Mouse (Mus musculus): ENCODE measurements at regions not wholly inside any gene's neighbourhood (a gene's known extent, or its start where the extent isn't known, plus 50 kb on each side); places are given as distances from the start of the nearest gene placed in this dataset.
"Not testable (repeated sequence)": the region's sequence is repeated elsewhere in the genome, so short reads cannot be mapped to it uniquely, and the experiment has no call there.

DNA sequence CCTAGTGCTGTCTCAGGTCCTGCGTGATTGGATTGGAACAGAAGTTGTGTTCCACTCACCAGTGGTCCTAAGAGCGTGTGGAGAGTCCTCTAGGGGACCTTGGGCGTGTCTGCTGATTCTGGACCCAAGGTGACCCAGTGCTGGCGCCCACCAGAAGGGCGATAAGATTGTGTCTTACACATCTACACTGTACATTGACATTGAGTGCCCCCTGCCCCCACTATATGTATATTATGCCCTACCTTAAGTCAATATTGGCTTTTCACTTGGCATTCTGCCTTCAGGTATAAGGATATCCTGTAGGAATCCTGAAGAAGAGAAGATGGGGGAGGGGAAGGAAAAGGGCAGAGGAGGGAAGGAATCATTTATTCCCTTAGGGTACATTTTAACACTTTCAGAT is 260.2 kb upstream of the Rgs17 start:
- ATAC-seq (ENCODE audit: low FRiP score, low TSS enrichment) (peak; percentile 83), DNase-seq (ENCODE audit: low spot score) (no peak)
- Histone ChIP-seq H3K4me2 (replicated peaks; ENCODE audit: low read depth) (no peak overlapping the region), H3K9ac (ENCODE audit: low read length) (no peak overlapping the region), H3K9me3 (ENCODE audit: control insufficient read depth, low read length) (no peaks in the 10 kb centered on the region), H3K4me3 (ENCODE audit: low read depth, low read length) (no peak overlapping the region), H3K4me1 (replicated peaks; ENCODE audit: control insufficient read depth, insufficient read depth) (no peaks in the 10 kb centered on the region), H3K27me3 (ENCODE audit: control insufficient read depth, insufficient read depth, low read length) (no peaks in the 10 kb centered on the region), H3K36me3 (ENCODE audit: control insufficient read depth, insufficient read depth, low read length) (no peaks in the 10 kb centered on the region), H3K27ac (replicated peaks) (no peak overlapping the region)
- WGBS, result 81% methylated on average over 5 of the region's 5 CpGs
- TF ChIP-seq CTCF (IDR thresholded peaks at IDR 0.05; ENCODE audit: low read depth) (no peak), EP300 (optimal IDR thresholded peaks at IDR 0.05) (no peak)

DNA sequence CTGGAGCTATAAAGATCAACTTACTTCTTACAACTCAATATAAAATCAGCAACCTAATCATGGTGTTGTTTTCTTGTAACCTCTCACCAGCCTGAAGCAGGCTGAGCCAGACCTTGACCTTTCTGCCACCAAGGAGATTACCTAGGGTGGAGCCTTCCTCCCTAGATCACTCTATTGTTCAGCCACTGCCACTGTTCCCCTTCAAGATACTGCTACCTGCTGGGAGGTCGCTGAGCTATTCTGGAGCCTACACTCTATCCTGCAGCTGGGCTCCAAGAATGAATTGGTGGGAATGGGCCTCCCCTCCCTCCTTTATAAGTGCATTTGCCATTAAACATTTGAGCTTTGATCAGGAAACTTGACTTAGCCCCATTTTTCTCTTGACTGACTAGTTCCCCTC is 242.1 kb upstream of the Rgs17 start:
- H3K36me3 ChIP-seq (ENCODE audit: control insufficient read depth, insufficient read depth, low read length); H3K9ac ChIP-seq (ENCODE audit: low read length); H3K4me1 ChIP-seq (replicated peaks; ENCODE audit: control insufficient read depth, insufficient read depth); H3K27ac ChIP-seq (replicated peaks); H3K4me2 ChIP-seq (replicated peaks; ENCODE audit: low read depth); ATAC-seq (ENCODE audit: low FRiP score, low TSS enrichment); H3K27me3 ChIP-seq (ENCODE audit: control insufficient read depth, insufficient read depth, low read length); H3K4me3 ChIP-seq (ENCODE audit: low read depth, low read length); DNase-seq (ENCODE audit: low spot score); H3K9me3 ChIP-seq (ENCODE audit: control insufficient read depth, low read length): not testable (repeated sequence)
- WGBS, result 5% methylated on average over 1 of the region's 1 CpGs

DNA sequence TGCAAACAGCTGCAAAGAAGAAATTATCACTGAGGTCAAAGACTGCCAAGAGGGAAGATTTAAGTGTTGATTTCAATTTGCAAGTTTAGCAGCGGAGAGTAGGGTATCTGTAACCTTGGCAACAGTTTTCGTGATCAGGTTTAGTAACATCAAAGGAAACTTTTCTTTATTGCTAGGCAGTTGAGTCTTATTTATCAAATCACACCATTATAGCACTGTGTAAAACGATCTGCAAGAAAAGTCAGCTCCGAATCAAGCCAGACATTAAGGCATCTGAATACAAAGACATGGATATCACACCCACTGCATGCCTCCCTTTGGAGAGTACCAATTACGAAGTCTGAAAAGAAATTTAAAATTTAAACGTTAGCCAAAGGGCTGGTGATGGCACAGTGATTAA is 234.7 kb upstream of the Rgs17 start:
- WGBS, result 61% methylated on average over 6 of the region's 6 CpGs
- H3K4me1 ChIP-seq (replicated peaks; ENCODE audit: control insufficient read depth, insufficient read depth), result no peaks in the 10 kb centered on the region
- no peaks in the 10 kb centered on the region for H3K36me3 ChIP-seq (ENCODE audit: control insufficient read depth, insufficient read depth, low read length)
- H3K4me2 ChIP-seq (replicated peaks; ENCODE audit: low read depth), result no peak overlapping the region
- no peaks in the 10 kb centered on the region for H3K9me3 ChIP-seq (ENCODE audit: control insufficient read depth, low read length)
- TF ChIP-seq EP300 (optimal IDR thresholded peaks at IDR 0.05) (no peak), CTCF (IDR thresholded peaks at IDR 0.05; ENCODE audit: low read depth) (no peak)
- ATAC-seq (ENCODE audit: low FRiP score, low TSS enrichment) (no peak), DNase-seq (ENCODE audit: low spot score) (no peak)
- no peak overlapping the region for H3K9ac ChIP-seq (ENCODE audit: low read length)
- no peaks in the 10 kb centered on the region for H3K27me3 ChIP-seq (ENCODE audit: control insufficient read depth, insufficient read depth, low read length)
- no peak overlapping the region for H3K27ac ChIP-seq (replicated peaks)
- no peak overlapping the region for H3K4me3 ChIP-seq (ENCODE audit: low read depth, low read length)

DNA sequence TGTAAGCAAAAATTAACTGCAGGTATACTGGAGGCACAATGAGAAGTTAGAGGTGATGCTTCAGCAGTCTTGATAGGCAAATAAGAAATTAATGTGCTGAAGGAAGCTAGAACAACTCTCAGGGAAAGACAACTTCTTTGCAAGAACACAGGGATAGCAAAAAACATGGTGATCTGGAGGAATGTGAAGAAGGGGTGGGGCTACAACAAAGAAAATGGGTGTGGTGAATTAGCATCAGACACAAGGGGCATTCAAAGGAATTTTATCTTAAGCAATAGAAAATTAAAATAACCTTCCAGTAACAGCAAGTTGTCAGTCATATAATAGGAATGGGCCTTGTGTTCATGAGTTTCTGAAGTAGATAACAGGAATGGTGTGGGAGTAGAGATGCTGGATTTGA is 211.9 kb upstream of the Rgs17 start:
- no peak overlapping the region for H3K4me3 ChIP-seq (ENCODE audit: low read depth, low read length)
- no peaks in the 10 kb centered on the region for H3K36me3 ChIP-seq (ENCODE audit: control insufficient read depth, insufficient read depth, low read length)
- no peaks in the 10 kb centered on the region for H3K4me1 ChIP-seq (replicated peaks; ENCODE audit: control insufficient read depth, insufficient read depth)
- H3K27ac ChIP-seq (replicated peaks), result no peak overlapping the region
- H3K9me3 ChIP-seq (ENCODE audit: control insufficient read depth, low read length), result no peaks in the 10 kb centered on the region
- no peak for ATAC-seq (ENCODE audit: low FRiP score, low TSS enrichment)
- no peak for TF ChIP-seq EP300 (optimal IDR thresholded peaks at IDR 0.05)
- TF ChIP-seq CTCF (IDR thresholded peaks at IDR 0.05; ENCODE audit: low read depth), result no peak
- H3K9ac ChIP-seq (ENCODE audit: low read length), result no peak overlapping the region
- H3K27me3 ChIP-seq (ENCODE audit: control insufficient read depth, insufficient read depth, low read length), result no peaks in the 10 kb centered on the region
- no peak overlapping the region for H3K4me2 ChIP-seq (replicated peaks; ENCODE audit: low read depth)
- no peak for DNase-seq (ENCODE audit: low spot score)

DNA sequence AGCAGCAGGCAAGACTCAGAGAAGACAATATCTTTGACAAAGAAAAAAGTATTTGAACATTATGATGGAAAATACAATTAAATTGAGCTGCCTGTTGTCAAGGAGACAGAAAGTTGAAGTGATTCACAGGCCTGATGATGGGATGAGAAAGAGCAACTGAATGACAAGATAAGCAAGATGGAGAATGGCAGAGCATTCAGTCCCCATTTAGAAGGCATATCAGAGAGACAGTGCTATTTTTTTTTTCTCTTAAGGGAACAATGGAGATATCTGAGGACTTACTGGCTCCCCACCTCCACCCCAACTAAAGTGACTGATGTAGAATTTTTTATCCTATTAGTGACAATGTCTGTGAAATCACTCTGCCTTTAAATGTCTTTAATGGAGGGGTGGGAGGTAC is 202.2 kb upstream of the Rgs17 start:
- not testable (repeated sequence) for H3K4me3 ChIP-seq (ENCODE audit: low read depth, low read length); H3K4me2 ChIP-seq (replicated peaks; ENCODE audit: low read depth); H3K9ac ChIP-seq (ENCODE audit: low read length); H3K27me3 ChIP-seq (ENCODE audit: control insufficient read depth, insufficient read depth, low read length); H3K4me1 ChIP-seq (replicated peaks; ENCODE audit: control insufficient read depth, insufficient read depth); H3K9me3 ChIP-seq (ENCODE audit: control insufficient read depth, low read length); ATAC-seq (ENCODE audit: low FRiP score, low TSS enrichment); H3K36me3 ChIP-seq (ENCODE audit: control insufficient read depth, insufficient read depth, low read length); H3K27ac ChIP-seq (replicated peaks); DNase-seq (ENCODE audit: low spot score)

DNA sequence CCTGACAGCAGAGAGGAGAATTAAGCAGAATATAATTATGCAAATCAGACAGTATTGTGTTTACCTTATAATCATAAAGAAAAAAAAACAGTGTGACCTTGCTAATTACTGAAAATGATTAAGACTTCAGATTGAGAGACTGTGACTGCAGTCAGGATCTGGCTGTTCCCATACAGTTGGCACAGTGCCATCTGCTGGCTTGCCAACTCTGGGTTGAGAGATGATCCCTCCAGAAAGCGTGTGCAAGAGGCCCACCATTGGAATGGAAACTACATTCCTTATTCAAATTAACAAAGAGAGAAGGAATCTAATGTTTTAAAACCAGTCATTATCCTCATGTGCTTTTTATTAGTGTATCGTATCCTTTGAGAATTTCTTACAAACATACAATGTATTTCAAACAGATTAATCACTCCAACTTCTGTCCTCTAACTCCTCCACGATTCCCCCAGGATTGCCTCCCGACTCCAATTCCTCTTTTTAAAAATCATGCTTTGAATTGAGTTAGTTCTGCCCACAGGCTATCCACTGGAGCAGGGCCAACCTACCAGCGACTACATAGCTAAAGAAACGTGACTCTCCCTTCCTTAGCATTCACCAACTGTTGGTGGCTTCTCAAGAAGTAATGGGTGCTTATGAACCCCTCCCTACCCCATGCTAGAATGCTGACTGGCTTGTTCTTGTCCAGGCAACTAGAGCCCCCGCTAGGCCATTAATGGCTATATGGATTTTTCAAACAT is 192.9 kb upstream of the Rgs17 start:
- Histone ChIP-seq H3K9me3 (ENCODE audit: control insufficient read depth, low read length) (no peaks in the 10 kb centered on the region), H3K4me3 (ENCODE audit: low read depth, low read length) (no peak overlapping the region), H3K36me3 (ENCODE audit: control insufficient read depth, insufficient read depth, low read length) (no peaks in the 10 kb centered on the region), H3K27ac (replicated peaks) (no peak overlapping the region), H3K4me1 (replicated peaks; ENCODE audit: control insufficient read depth, insufficient read depth) (no peaks in the 10 kb centered on the region), H3K27me3 (ENCODE audit: control insufficient read depth, insufficient read depth, low read length) (no peaks in the 10 kb centered on the region), H3K9ac (ENCODE audit: low read length) (no peak overlapping the region), H3K4me2 (replicated peaks; ENCODE audit: low read depth) (no peak overlapping the region)
- 46% methylated on average over 7 of the region's 7 CpGs for WGBS
- no peak for TF ChIP-seq EP300 (optimal IDR thresholded peaks at IDR 0.05)
- TF ChIP-seq CTCF (IDR thresholded peaks at IDR 0.05; ENCODE audit: low read depth), result no peak
- DNase-seq (ENCODE audit: low spot score) (no peak), ATAC-seq (ENCODE audit: low FRiP score, low TSS enrichment) (no peak)

Data from stomach, postnatal 0 days (tissue).